ENCODE assay signal across 19 mouse cellular contexts in genomic region chr16:40233066-40233465, GRCm38 (mm10).
"Had no signal": no experiment of that assay in that cellular context is flagged by ENCODE, and none has a peak within 500 bp of the region (broad histone marks: within the 10 kb centered on the region; RNA-seq: fewer than 3 reads in every experiment).

No protein-coding gene starts in this region.

- H3K4me1 ChIP-seq: liver, embryonic 13.5 days had no signal

- H3K27ac ChIP-seq: kidney, postnatal 0 days; limb, embryonic 10.5 days; limb, embryonic 13.5 days; liver, embryonic 13.5 days; neural tube, embryonic 13.5 days had no signal

- H3K36me3 ChIP-seq: limb, embryonic 10.5 days; limb, embryonic 13.5 days; liver, embryonic 13.5 days; neural tube, embryonic 13.5 days had no signal

- H3K4me3 ChIP-seq: limb, embryonic 10.5 days; limb, embryonic 13.5 days; liver, embryonic 13.5 days; myocyte; neural tube, embryonic 13.5 days had no signal

- H3K27me3 ChIP-seq: limb, embryonic 13.5 days; liver, embryonic 13.5 days; neural tube, embryonic 13.5 days had no signal

- H3K4me2 ChIP-seq: limb, embryonic 13.5 days; liver, embryonic 13.5 days; midbrain, embryonic 11.5 days; neural tube, embryonic 13.5 days had no signal

- DNase-seq: kidney, postnatal 25 days; liver; liver, embryonic 13.5 days; lung, adult 2 months; lung, postnatal 14 days; lung, postnatal 4 days; midbrain, embryonic 14.5 days; retina, postnatal 1 day; right cerebral cortex, postnatal 25 days; spleen, adult 18-20 months; thymus, adult 2 months; thymus, postnatal 14 days; thymus, postnatal 4 days had no signal

- H3K9ac ChIP-seq: limb, embryonic 13.5 days; liver, embryonic 13.5 days; neural tube, embryonic 13.5 days had no signal

- H3K9me3 ChIP-seq: limb, embryonic 10.5 days; limb, embryonic 13.5 days; liver, embryonic 13.5 days; neural tube, embryonic 13.5 days had no signal
